Mouse (Mus musculus) intestine, embryonic 16.5 days (tissue): Measurements from ENCODE around the gene Zranb1. TPM values are rescaled to one million over a fixed set of nuclear protein-coding genes. Genes with fewer than 3 reads are reported as not detected.

Source experiments
- ATAC-seq: fragments of 200-750 bp; cut with Nextera tagmentation; 2 replicates; pipeline ENCODE4 v1.8.0; 2017; ENCODE audit warnings: moderate TSS enrichment, moderate library complexity
- H3K27ac ChIP-seq: fragments of 300-500 bp; sonication (generic); 2 replicates; pipeline ENCODE4 v1.5.1; 2014; ENCODE audit warnings: mild to moderate bottlenecking, low read length
- H3K27me3 ChIP-seq: fragments of 300-500 bp; sonication (generic); replicated peaks from 2 replicates; pipeline ENCODE4 v1.6.1; 2014; ENCODE audit warnings: low read length, control low read depth, mixed read lengths; ENCODE audit not compliant: control insufficient read depth, insufficient read depth
- H3K36me3 ChIP-seq: fragments of 300-500 bp; sonication (generic); 2 replicates; pipeline ENCODE4 v1.6.1; 2014; ENCODE audit warnings: low read length, control low read depth; ENCODE audit not compliant: control insufficient read depth, insufficient read depth
- H3K4me1 ChIP-seq: fragments of 300-500 bp; sonication (generic); 2 replicates; pipeline ENCODE4 v1.6.1; 2014; ENCODE audit warnings: low read length, control low read depth, mixed read lengths; ENCODE audit not compliant: control insufficient read depth, insufficient read depth
- H3K4me2 ChIP-seq: fragments of 300-500 bp; sonication (generic); 2 replicates; pipeline ENCODE4 v1.6.1; 2014; ENCODE audit warnings: low read depth, low read length, control low read depth
- H3K4me3 ChIP-seq: fragments of 300-500 bp; sonication (generic); 2 replicates; pipeline ENCODE4 v1.5.1; 2014; ENCODE audit warnings: mild to moderate bottlenecking, low read length
- H3K9ac ChIP-seq: fragments of 300-500 bp; sonication (generic); 2 replicates; pipeline ENCODE4 v1.6.1; 2014; ENCODE audit warnings: low read depth, low read length
- H3K9me3 ChIP-seq: fragments of 300-500 bp; sonication (generic); 2 replicates; pipeline ENCODE4 v1.6.1; 2016; ENCODE audit warnings: low read length, control low read depth; ENCODE audit not compliant: control insufficient read depth
- WGBS: fragments of 180-500 bp; shearing (Covaris S2); extraction: QIAGEN DNeasy Blood & Tissue Kit; methylation state at CpG from one replicate; pipeline ENCODE4 v1.1.7; 2014; 5-methylcytosine and 5-hydroxymethylcytosine counted together
- polyA plus RNA-seq: library from polyadenylated mRNA; unstranded; fragments of >200 nt; fragmentation: Nextera tagmentation; extraction: Ambion mirVana; gene quantifications from 2 replicates; pipeline ENCODE4 v1.2.1, GENCODE M21; 2015

Gene Zranb1
- 5.7 and 6.3 TPM in 2 replicates for polyA plus RNA-seq

- ATAC-seq, result peak; percentile 100
- Histone ChIP-seq H3K9ac (peak within 1 kb of the TSS; percentile 91), H3K9me3 (no peaks in the 10 kb centered on the region), H3K27me3 (no peaks in the 10 kb centered on the region), H3K4me1 (peaks cover 4% of the 10 kb centered on the region), H3K36me3 (no peaks in the 10 kb centered on the region), H3K4me3 (peak within 1 kb of the TSS; percentile 86), H3K4me2 (peak within 1 kb of the TSS; percentile 67), H3K27ac (peak within 1 kb of the TSS; percentile 98)
- under 1% methylated on average over 80 of the region's 93 CpGs for WGBS
Observed at GRCm38 (mm10) chr7:132930850-132931559, at the start of gene Zranb1. TSS of gene Zranb1 (plus strand) at chr7:132931142.

- Histone ChIP-seq H3K4me1 (no peaks in the 10 kb centered on the region), H3K4me2 (no peak overlapping the region), H3K9ac (no peak overlapping the region), H3K36me3 (peaks cover 25% of the 10 kb centered on the region), H3K27ac (no peak overlapping the region), H3K27me3 (no peaks in the 10 kb centered on the region), H3K4me3 (no peak overlapping the region), H3K9me3 (no peaks in the 10 kb centered on the region)
- 72% methylated on average over 2 of the region's 2 CpGs for WGBS
- ATAC-seq, result no peak
Observed at GRCm38 (mm10) chr7:132882343-132882742, 48.6 kb upstream of the Zranb1 start.

GRCm38 (mm10) chr7:132884031-132884430, 46.9 kb upstream of the Zranb1 start:
- Histone ChIP-seq H3K9ac (no peak overlapping the region), H3K9me3 (no peaks in the 10 kb centered on the region), H3K27me3 (no peaks in the 10 kb centered on the region), H3K27ac (no peak overlapping the region), H3K36me3 (peaks cover 20% of the 10 kb centered on the region), H3K4me3 (no peak overlapping the region), H3K4me1 (no peaks in the 10 kb centered on the region), H3K4me2 (no peak overlapping the region)
- 95% methylated on average over 7 of the region's 7 CpGs for WGBS
- ATAC-seq, result no peak

GRCm38 (mm10) chr7:132887019-132887804, 43.7 kb upstream of the Zranb1 start:
- no peaks in the 10 kb centered on the region for H3K27me3 ChIP-seq
- ATAC-seq, result no peak
- H3K4me1 ChIP-seq, result no peaks in the 10 kb centered on the region
- no peaks in the 10 kb centered on the region for H3K9me3 ChIP-seq
- H3K27ac ChIP-seq, result no peak overlapping the region
- H3K4me3 ChIP-seq, result no peak overlapping the region
- peaks cover 2% of the 10 kb centered on the region; the same call in 1 of the 2 replicates for H3K36me3 ChIP-seq
- WGBS, result 53% methylated on average over 7 of the region's 7 CpGs
- no peak overlapping the region for H3K4me2 ChIP-seq
- H3K9ac ChIP-seq, result no peak overlapping the region

GRCm38 (mm10) chr7:132888052-132888451, 42.9 kb upstream of the Zranb1 start:
- no peak for ATAC-seq
- Histone ChIP-seq H3K27ac (no peak overlapping the region), H3K36me3 (peaks cover 2% of the 10 kb centered on the region; the same call in 1 of the 2 replicates)

GRCm38 (mm10) chr7:132888518-132889249, 42.3 kb upstream of the Zranb1 start:
- Histone ChIP-seq H3K9me3 (no peaks in the 10 kb centered on the region), H3K4me3 (no peak overlapping the region), H3K4me2 (no peak overlapping the region), H3K9ac (no peak overlapping the region), H3K27me3 (no peaks in the 10 kb centered on the region), H3K4me1 (no peaks in the 10 kb centered on the region), H3K27ac (no peak overlapping the region), H3K36me3 (0 out of 2 replicates have a peak, but pooled peaks cover 2% of the 10 kb centered on the region)
- ATAC-seq, result no peak
- 75% methylated on average over 4 of the region's 4 CpGs for WGBS

More at GRCm38 (mm10) chr7:132888052-132888451, 42.9 kb upstream of the Zranb1 start:
- Histone ChIP-seq H3K9ac (no peak overlapping the region), H3K4me3 (no peak overlapping the region), H3K4me1 (no peaks in the 10 kb centered on the region), H3K27me3 (no peaks in the 10 kb centered on the region), H3K9me3 (no peaks in the 10 kb centered on the region), H3K4me2 (no peak overlapping the region)
- WGBS, result 66% methylated on average over 3 of the region's 3 CpGs

GRCm38 (mm10) chr7:132889691-132890090, 41.3 kb upstream of the Zranb1 start:
- no peaks in the 10 kb centered on the region for H3K4me1 ChIP-seq
- no peaks in the 10 kb centered on the region for H3K9me3 ChIP-seq
- no peaks in the 10 kb centered on the region for H3K27me3 ChIP-seq
- 0 out of 2 replicates have a peak, but pooled peaks cover under 1% of the 10 kb centered on the region for H3K36me3 ChIP-seq
- ATAC-seq, result no peak
- H3K9ac ChIP-seq, result no peak overlapping the region
- 93% methylated on average over 8 of the region's 8 CpGs for WGBS
- no peak overlapping the region for H3K4me2 ChIP-seq
- H3K27ac ChIP-seq, result no peak overlapping the region
- no peak overlapping the region for H3K4me3 ChIP-seq

GRCm38 (mm10) chr7:132890201-132890600, 40.7 kb upstream of the Zranb1 start:
- WGBS, result 89% methylated on average over 5 of the region's 5 CpGs
- ATAC-seq, result no peak
- no peak overlapping the region for H3K27ac ChIP-seq

More at GRCm38 (mm10) chr7:132890201-132890600, 40.7 kb upstream of the Zranb1 start:
- Histone ChIP-seq H3K9ac (no peak overlapping the region), H3K4me3 (no peak overlapping the region), H3K9me3 (no peaks in the 10 kb centered on the region), H3K4me1 (no peaks in the 10 kb centered on the region), H3K4me2 (no peak overlapping the region), H3K27me3 (no peaks in the 10 kb centered on the region), H3K36me3 (no peaks in the 10 kb centered on the region)
